Mouse (Mus musculus): Measurements from ENCODE around the gene Kcnk5.

Kcnk5 gene

DNA sequence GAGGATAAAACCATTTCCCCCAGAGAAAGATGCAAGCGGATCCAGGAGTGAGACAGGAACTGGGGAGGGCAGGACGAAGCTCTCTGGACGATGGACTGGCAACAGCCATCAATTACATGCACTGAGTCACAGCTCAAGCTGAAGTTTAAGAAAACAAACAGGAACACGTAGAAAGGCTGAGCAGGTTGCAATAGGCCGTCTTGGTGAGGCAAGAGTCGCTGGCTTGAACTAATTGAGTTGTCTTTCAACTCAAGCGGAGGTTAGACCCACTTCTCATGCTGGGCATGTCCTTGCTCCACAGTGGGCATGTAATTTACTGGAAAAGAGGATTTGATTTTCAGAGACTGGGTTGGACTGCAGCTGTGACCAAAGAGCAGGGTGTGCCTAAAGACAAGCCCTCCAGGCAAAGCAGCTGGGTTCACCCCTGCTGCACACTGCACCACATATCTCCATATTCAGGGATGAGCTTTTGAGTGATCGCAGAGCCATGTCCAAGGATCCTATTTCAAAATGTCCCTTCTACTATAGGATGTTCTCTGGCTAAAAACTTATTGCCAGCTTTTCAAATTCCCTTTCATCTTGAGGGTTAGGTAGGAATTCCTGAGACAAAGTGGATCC, 19.6 kb upstream of the Kcnk5 start:
- no peak for DNase-seq

DNA sequence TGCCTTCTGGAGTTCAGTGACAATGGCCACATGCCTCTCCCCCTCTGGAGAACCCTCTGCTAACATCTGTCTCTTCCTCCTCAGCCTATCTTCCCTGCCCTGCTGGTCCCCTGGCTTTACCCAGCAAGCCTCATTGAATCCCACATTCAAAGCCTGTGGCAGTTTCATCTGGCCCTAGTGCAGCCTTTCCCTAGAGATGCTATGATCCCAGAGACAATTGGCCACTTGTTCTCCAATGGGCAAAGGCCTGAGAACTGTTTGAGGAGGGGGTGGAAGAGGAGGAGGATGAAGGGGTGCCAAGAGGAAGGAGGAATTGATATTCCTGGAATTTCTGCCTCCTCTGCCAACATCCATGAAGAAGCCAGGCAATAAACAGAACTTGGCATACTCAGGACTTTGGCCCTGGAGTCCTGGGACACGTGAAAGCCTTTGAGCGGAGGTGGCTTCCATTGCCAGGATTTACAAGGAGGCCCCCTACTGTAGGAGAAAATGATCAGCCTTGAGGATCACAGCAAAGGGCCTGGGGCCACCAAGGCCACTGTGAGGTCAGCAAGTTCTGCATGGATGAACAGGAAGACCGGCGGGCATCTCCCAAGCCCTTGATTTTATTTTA, 11.6 kb upstream of the Kcnk5 start:
- DNase-seq: peak; percentile 60

DNA sequence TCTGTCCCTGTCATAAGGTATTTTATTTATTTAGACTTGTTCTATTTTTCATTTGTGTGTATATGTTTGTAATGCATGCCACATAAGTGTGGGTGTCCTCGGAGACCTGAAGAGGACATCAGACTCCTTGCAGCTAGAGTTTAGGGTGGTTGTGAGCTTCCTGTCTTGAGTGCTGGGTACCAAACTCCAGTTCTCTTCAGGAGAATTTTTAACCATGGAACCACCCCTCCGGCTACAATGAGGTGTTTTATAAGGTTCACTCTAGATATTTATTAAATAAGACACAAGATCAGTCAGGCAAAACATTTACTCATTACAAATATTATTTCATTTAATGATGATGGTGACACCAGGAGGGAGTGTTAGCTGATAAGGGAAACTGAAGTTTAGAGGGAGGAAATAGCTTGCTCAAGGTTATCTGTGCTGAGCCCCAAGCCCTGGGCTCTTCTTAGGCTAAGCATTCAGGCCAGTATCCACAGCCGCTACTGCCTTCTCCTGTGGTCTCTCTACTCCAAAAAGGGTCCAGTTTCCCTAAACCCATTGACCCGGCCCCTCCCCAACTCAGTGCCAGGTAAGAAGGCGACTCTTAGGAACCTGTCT, 9.6 kb upstream of the Kcnk5 start:
- no peak for DNase-seq

DNA sequence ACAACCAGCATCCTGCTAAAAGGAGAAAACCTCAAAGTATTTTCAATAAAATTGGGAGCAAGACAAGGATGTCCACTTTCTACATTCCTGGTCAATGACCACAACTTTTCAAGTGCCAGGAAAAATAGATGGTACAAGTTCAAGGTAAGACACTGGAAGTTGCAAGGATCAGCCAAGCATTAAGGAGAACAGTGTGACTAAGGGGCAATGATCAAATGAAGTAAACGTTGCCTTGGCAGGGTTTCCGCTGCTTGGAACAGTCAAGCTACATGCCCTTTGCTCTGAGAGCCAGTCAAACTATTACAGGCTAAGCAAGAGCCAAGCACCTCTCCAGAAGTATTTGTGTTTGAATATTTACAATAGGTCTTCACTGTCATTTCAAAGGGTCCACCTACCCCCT, 8.1 kb upstream of the Kcnk5 start:
- DNase-seq: peak; percentile 84

DNA sequence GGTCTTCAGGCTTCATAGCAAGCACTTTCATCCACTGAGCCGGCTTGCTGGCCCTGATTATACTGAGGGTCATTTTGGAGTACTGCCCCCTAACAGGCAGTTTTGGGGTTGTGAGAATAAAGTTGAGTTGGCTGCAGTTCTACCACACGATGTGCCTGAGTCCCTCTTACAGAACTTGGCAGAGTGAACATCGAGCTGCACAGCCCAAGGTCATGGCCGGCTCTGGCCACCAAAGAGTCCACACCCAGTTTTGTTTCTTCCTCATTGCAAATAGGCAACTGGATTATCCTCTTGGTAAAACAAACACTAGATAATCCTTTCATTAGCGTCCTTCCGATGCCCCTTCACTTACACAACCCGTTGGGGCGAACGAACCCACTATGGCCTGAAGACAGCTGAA, 3.8 kb upstream of the Kcnk5 start:
- no peak for DNase-seq

DNA sequence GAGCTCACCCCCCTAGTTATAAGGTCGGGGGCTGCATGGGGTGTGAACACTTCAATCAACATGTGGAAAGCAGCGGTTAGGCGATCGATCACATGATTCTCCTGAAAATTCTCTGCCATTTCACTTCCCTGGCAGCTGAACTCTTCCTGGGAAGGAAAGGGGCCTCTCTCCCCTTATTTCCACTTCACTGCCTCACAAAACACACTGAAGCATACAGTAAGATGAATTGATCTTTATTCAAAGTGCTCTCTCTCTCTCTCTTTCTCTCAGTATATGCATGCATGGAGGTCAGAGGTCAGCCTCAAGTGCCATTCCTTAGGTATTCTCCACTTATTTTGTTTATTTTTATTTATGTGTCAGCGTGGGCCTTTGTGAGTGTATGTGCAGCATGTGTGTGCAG, 2.1 kb upstream of the Kcnk5 start:
- DNase-seq: no peak

DNA sequence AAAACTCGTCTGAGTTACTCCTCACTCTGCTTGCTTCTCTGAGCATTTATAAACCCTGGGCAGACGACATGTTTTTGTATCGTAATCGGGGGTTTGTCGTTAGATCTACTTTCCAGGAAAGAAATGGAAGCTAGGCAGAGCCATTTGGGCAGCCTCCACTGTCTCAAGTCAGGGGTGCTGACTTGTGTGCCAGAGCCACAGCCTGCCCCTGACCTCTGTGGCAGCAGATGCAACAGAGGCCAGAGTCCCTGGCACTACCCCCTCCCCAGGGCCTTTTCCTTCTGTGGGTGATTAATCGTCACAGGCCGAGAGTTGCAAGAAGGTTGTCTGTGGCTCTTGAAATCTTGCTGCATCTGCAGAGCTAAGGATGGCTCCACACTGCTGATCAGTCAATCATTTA, 987 bp upstream of the Kcnk5 start:
- DNase-seq: no peak

DNA sequence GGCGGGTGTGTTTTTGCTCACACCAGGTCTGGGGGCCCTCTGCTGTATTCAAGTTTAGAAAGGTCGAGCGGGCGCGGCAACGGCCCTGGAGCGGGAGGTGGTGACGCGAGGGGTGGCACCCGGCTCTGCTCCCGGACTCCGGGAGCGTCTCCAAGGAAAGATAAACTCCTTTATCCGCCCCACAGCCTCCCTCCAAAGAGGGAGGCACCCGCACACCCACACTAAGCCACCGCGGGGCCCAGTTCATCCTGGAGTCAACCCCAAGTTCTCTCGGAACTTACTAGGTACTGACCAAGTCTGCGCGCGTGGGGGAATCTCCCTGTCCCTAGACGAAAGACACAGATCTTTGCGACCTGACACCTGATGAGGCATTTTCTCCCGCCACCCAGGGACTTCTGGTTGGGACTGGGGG, 852 bp downstream of the Kcnk5 start:
- no peak for DNase-seq

DNA sequence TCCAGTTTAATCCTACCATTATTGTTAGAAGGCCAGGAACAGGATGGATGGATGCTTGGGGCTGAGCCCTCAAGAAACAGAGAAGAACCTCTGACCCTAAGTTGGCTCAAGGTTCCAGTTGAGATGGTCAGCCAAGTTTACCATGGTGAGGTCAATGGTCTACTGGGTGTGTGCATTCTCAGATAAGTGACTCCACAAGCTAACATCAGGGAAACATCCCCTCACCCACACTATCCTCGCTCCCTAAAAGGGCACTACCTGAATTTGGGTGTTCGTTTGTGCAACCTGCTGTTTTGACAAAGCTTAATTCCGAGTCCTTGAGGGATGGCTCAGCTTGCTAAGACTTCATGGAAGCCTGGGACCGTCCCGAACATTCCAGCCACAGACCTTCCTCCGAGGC, 1.3 kb downstream of the Kcnk5 start:
- no peak for DNase-seq

DNA sequence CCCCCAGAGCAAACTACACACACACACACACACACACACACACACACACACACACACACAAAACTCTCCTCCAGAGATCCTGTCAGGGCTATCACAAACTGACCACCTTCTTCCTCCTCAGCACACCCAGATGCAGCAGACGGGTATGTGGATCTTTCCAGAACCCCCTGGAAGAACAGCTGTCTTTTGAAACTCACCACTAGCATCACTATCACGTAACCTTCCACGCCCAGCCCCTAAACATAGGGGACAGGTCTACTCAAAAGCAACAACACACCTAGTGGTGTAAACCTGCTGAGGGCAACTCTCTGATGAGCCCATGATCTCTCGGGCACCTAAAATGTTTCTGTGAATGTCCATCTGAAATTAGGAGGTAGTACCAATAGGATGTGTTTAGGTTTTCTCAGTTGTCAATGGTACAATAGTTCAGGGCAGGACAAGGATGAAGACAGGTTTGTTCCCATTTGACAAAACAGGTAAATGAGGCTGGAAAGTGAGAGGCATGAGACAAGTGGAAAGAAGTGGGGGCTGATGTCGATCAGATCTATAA, 1.8 kb downstream of the Kcnk5 start:
- DNase-seq: no peak

DNA sequence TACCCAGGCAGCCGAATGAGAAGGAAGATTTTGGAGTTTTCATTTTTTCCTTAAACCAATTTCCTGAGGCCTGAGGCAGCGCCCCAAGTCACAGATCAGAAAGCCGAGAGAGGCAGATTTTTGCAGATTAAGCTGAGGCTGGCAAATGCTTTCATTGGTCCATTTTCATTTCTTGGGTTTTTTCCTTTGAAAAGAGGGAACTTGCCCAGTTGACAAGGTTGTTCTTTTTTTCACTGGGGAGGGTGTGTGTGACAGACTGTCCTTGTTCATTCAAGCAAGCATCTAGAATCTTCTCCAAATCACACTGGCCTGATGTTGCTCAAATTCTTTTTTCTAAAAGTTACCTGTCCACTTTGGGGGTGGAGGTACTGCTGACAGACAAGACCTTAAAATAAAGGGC, 2.5 kb downstream of the Kcnk5 start:
- no peak for DNase-seq

DNA sequence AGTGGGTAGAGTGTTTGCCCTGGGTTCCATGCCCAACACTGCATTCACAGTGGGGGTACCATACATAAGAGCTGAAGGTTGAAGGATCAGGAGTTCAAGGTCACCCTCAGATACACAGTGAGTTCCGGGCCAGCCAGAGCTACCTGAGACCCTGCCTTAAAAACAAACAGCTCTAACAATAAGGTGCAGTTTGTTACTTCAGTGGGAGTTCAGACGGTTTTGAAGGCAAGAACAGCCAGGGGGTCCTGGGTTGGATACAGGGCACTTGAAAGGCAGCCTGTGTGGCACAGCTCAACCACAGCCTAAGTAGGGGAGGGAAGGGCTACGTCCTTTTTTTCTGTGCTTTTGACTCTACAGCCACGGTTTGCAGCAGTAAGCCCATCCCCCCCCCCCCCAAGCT, 3.0 kb downstream of the Kcnk5 start:
- DNase-seq: no peak

DNA sequence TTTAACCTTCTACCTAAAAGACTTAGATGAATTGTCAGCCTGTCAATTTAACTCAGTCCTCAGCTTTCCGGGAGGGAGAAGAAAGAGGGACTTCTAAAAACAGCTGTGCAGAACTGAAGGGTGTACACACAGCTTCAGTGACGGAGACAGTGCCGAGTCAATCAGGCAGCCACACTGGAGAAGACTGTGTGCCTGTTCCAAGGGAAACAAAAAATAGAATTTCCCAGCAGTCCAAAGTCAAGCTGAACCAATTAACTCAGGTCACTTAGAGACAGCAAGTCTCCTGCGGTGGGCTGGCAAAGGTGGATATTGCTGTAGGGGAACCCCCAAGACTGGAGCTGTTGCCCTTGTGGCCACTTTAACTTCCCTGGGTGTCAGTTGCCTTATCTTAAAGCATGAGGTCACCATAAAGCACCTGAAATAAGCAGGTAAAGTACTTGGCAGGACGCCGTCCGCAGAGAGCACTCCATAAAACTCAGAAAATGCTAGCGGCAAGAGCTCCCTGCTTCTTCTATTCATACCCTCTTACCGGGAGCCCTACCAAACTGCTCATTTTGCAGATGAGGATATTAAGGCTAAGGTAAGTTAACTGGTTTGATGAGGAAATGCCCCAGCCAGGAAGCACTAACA, 4.0 kb downstream of the Kcnk5 start:
- no peak for DNase-seq

DNA sequence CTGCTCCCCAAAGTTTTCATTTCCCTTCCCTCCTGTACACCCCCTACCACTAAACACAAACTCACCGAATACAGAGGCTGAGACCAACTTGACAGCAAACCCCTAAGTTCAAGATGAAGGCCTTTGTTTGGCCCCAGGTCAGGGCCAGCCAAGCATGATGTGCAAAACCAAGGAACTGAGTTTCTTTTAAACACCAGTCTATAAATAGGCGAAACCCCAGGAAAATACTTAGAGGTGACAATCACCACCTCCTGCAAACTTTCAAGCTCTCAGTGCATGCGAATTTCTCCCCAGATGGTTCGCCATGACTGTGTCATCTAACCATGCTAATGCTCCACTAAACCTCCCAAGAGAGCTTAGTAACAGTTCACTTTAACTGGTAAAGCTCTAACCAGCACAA, 5.9 kb downstream of the Kcnk5 start:
- DNase-seq: no peak

DNA sequence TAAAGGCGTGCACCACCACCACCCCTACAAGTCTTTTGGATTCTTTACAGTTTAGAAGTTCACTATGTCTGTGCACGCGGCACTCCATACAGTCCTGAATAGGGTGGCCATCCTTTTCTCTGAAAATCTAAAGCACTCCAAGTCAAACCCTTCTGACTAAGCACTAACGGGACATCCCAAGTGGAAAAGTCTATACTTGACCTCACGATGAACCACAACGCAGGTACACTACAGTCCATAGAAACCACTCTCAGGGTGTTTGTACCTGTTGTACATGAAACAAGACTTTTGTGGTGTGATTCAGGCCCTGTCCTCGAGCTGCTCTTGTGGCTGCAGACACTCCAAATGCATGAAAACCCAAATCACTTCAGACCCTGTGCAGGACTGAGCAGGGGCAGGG, 6.5 kb downstream of the Kcnk5 start:
- no peak for DNase-seq

DNA sequence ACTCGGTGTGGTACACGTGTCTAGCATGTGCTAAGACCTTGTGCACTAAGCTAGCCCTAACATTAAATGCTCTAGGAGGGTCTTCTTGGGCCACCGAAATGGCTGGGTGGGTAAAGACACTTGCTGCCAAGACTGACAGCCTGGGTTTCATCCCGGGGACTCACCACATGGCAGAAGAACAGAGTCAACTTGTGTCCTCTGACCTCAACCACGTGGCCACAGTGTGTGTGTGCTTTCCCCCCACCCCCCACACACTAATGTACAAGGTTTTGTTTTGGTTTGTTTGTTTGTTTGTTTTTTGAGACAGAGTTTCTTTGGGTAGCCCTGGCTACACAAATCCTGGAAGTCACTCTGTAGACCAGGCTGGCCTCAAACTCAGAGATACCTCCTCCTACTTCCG, 6.9 kb downstream of the Kcnk5 start:
- DNase-seq: no peak

DNA sequence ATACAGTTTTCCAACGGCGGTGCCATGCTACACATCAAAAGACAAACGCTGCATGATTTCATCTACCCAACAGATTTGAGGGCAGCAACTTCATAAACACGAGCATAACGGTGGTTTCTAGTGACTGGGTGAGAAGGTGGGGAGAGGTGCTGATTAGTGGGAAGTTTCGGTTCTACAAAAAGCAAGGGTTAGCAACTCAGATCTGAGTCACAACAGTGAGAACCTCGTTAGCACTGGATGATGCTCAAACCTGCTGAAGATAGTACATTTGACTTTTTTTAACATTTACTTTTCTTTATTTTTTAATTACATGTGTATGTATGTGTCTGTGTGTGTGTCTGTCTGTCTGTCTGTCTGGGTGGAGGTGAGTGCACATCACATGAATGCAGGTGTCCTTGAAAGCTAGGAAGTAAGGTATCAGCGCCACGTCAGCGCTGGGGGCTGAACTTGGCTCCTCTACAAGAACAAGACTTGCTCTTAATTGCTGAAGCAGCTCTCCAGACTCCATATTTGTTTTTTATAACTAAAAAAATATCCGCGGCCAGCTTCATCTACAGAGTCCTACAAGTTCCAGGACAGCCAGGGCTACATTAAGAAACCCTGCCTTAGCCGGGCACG, 7.6 kb downstream of the Kcnk5 start:
- DNase-seq: no peak

DNA sequence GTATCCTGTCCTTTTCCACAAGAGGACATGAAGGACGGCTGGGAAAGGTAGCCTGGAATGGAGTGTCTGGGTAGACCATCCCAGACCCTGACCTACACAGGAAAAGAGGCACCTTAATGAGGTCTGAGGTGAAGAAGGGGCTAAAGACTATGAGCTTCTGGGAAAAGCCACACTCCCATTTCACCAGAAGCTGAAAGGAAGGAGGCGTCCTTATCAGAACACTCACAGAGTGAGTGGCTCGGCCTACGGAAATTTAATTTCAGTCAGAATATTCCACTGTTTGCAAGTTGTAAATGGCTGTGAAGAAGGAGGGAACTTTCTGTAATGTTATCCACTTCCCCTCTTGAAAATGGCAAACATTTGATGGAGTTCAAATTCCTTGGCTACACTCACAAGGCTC, 8.7 kb downstream of the Kcnk5 start:
- DNase-seq: no peak

DNA sequence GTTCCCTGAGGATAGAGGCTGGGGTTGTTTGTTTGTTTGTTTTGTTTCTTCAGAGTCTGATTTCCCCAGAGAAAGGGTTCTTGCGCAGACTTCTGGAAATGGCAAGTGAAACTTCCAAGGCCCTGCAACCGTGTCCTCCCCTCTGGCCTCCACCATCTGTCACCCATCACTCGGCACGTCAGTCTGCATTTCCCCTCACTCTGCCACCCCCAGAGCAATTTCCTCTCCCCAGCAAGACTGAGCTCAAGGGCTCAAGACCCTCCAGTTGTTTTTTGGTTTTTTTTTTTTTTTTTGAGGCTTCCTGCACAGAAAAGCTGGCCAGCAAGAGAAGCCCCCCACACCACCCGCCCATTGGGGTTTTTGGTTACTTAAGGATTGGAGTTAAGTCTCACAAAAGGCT, 9.1 kb downstream of the Kcnk5 start:
- no peak for DNase-seq

DNA sequence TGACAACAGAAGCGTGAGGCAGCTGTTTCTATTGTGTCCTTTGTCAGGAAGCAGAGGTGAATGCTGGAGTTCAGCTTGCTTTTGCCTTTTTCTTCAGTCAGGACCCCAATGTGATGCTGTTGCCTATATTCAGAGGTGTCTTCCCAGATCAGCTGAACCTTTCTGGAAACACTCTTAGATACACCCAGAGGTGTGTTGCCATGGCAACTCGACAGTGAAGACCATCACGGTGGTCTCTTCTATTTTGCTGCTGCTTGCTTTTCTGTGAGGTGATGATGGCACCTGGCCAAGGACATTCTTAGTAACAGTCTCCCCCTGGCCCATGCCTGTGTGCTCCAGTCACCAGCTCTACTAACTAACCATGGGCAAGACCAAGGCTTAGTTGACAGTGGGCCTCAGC, 9.8 kb downstream of the Kcnk5 start:
- DNase-seq: no peak

DNA sequence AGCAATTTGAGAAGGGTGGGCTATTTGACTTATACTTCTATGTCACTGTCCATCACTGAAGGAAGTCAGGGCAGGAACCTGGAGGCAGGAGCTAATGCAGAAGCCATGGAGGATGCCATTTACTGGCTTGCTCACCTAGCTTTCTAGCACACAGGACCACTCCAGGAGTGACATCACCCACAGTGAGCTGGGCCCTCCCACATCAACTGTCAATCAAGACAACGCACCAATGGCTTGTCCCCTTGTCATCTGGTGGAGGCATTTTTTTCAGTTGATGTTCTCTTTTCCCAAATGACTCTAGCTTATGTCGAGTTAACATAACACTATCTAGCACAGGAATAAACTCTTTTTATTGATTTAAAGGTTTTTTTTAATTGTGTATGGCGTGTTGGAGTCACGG, 12.4 kb downstream of the Kcnk5 start:
- no peak for DNase-seq

DNA sequence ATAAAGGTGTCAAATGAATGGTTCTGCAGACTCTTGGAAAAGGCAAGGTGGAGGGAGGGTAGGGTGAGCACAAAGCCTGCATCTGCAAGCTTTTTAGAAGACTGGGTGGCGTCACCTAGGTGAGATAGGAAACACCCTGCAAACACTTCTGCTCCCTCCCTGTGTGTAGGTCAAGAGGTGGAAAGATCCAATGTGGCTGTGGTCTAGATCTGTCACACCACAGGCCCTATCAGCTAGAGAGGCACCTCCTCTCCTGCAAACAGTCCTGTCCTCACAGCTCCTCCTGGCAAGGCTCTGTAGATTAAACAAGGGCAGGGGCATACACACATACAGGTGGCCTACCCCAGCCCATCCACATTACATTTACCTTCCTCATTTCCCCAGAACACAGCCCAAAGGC, 13.1 kb downstream of the Kcnk5 start:
- no peak for DNase-seq

DNA sequence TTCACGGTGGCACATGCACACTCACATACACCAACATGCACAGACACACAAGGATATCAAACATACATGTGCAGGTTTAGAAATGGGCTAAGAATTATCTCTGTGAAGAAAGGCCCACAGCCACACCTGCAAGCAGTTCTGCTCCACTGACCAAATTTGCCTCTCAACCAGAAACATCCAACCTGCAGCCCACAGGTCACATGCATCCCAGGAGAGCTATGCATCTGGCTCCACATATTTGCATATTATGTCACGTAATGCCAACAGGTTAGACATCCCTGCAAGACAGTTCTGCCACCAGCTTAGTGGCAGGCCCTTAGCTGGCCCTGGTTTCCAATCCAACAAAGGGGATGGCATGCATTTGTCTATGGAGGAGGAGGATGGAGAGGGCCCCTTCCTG, 13.6 kb downstream of the Kcnk5 start:
- DNase-seq: no peak

DNA sequence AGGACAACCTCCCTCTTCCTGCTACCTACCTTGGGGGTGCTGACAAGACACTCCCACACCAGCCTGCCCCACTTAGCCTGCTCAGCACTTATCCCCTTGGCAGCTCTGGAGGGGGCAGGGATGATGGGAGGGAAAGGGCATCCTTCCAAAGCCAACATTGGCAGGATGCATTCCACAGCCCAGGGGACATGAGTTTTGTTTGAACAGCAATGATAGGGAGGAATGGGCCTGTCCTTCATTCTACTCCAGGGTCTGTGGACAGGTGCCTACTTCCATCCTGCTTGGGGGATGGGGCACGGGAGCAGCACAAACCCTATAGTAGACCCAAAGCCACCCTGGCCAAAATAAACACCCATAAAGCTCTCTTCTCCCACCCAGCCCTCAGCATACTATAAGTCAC, 16.2 kb downstream of the Kcnk5 start:
- DNase-seq: peak; percentile 84
